Mouse (Mus musculus): ENCODE data around the gene Mrps35.
A peak's percentile ranks its signal among the peaks of the same experiment; 100 is the strongest.

The Mrps35 gene

GRCm38 (mm10) chr6:147042291-147043290, at the start of gene Mrps35:
Gene Mrps35 (plus strand): TSS chr6:147042764.
- DNase-seq (ENCODE audit: low spot score): peak; percentile 80

DNA sequence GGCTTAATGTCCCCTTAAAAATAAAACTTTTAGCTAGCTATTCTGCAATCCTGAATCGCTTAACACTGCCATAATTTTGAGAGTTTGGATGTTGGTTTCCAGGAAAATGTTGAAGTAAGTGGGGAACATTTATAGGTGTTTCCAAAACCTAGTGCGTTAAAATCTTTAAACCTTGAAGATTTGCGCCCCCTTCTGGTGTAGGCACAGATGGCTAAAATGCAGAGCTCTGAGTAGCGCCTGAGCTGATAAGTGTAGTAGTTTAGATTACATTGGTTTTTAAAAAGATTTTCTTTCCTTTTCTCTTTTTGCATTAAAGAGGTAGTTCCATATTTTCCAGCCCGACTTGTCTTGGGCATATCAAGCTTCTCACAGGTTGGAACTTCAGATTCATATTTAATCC, 48.3 kb upstream of the Mrps35 start:
- no peak for DNase-seq (ENCODE audit: low spot score)

GRCm38 (mm10) chr6:146995391-146995790, 47.2 kb upstream of the Mrps35 start:
- no peak for DNase-seq (ENCODE audit: low spot score)

DNA sequence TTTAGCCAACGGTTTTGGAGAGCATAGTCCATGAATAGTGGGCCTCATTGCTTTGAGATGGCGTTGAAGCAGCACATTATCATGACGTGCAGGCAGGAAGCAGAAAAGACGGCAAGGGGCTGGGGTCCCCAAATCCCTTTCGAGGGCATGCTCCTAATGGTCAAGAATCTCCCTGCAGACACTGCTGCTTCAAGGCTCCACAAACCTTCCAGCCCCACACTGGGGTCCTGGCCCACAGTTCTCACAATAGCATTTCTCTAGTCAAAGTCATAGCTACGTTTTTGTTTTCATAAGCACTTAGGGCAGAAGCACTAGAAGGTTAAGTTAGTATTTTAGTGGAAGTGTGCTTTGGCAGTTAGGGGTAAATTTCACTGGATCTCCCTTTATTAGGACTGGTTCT, 46.7 kb upstream of the Mrps35 start:
- DNase-seq (ENCODE audit: low spot score): no peak

GRCm38 (mm10) chr6:146997006-146997405, 45.6 kb upstream of the Mrps35 start:
- DNase-seq (ENCODE audit: low spot score): no peak

DNA sequence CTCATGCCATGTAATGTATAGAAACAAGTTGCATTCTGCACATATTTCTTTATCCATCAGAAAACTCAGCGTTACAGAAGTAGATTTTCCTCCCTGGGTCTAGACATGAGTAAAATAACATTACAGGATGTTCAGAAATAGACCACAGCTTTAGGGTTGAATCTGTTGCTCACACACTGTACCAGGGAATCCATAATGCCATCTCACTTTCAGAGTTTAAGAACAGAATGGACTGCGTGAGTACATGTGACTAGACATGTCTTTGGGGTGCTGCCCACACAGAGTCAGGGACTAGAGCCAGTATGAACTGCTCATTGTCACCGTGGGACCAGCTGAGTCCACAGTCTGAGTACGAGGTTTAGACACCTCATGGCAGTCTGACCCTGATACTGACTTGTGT, 43.9 kb upstream of the Mrps35 start:
- no peak for DNase-seq (ENCODE audit: low spot score)

DNA sequence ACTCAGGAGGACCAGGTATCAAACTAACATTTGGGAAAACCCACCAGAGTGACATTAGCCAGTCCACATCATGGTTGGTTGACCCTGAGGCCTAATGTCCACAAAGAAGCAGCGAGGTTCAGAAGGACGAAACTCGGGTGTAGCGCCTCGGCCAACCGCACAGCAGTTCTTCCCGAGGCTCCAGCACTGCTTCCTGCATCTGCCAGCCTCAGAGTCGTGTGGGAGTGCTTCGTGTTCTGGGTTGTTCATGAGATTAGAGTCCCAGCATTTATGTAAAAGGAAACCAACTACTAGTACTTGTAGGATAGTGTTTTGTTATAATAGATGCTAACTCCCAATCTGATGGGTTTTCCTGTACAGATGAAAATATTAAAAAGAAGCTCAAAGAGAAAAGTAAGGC, 43.3 kb upstream of the Mrps35 start:
- DNase-seq (ENCODE audit: low spot score): no peak

DNA sequence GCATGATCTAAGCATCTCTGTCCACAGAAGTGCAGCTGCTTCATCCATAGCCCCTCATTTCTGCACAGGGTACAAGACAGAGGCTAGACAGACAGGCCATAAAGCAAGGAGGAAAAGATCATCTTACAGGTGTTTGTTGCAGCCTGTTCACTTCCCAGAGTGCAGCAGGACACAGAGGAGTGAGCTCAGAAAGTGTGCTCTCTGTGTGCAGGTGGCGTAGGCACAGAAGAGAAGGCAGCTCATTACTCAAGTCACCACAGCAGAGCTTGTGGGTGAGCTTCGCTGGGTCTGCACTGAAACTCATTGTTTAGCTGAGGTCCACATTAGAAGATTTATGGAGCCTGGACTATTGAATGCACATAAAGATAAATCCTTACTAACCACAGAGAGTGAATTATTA, 42.8 kb upstream of the Mrps35 start:
- no peak for DNase-seq (ENCODE audit: low spot score)

GRCm38 (mm10) chr6:147008148-147008547, 34.4 kb upstream of the Mrps35 start:
- peak; percentile 25 for DNase-seq (ENCODE audit: low spot score)

DNA sequence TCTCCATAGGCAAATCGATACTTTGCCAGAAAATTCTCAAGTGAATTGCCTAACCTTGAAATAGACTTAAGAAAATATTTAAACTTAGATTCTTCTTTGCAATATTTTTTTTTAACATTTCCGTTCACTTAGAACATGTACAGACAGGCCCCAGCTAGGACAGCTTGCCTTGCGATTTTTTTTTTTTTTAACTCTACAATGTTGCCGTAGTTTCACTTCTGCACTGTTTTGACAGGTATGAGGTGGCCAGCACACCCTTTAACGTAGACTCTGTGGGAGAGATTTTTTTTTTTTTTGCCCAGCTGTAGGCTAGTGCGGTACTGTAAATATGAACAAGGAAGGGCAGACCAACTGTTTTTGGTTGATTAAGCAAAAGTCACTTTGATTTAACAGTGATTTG, 32.2 kb upstream of the Mrps35 start:
- DNase-seq (ENCODE audit: low spot score): no peak

- DNase-seq (ENCODE audit: low spot score): no peak
These were observed 31.6 kb upstream of the Mrps35 start for GRCm38 (mm10) chr6:147010811-147011520.

- DNase-seq (ENCODE audit: low spot score): no peak
These were observed 31.0 kb upstream of the Mrps35 start for GRCm38 (mm10) chr6:147011555-147011954.

- DNase-seq (ENCODE audit: low spot score): no peak
These were observed 30.6 kb upstream of the Mrps35 start for GRCm38 (mm10) chr6:147011977-147012376.

DNA sequence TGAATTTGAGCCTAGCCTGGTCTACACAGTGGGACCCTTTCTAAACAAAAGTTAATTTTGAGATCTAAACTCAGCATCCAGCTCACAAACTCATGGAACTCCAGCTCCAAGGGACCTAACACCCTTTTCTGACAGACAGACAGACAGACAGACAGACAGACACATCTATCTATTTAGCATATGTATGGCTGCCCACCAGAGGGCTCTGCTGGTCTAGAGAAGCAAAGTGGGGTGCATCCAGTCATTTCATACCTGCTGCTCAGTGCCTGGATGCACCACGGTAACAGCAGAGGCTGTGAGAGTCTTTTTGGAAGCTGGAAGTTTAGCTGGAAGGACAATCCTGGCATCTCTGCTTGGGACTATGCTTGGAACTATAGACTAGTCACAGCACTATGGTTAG, 29.0 kb upstream of the Mrps35 start:
- no peak for DNase-seq (ENCODE audit: low spot score)

- no peak for DNase-seq (ENCODE audit: low spot score)
These were observed 24.7 kb upstream of the Mrps35 start for GRCm38 (mm10) chr6:147017906-147018305.

DNA sequence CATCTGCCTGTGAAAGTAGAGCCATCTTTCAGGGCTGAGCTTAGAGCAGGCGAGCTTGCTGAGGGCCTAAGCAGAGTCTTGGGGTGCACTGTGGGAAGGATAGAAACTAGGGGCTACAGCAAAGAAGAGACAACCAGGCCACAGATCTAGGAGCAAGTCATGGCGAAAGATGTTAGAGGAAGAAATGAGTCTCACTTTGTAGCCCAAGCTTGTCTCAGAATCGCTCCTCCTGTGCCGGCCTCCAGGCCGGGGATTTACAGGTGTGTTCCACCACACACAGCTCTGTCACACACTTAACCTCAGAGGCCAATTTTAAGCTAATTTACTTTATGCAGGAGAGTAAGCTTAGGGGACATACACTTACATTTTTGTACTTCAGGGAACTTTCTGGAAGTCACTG, 24.2 kb upstream of the Mrps35 start:
- no peak for DNase-seq (ENCODE audit: low spot score)

DNA sequence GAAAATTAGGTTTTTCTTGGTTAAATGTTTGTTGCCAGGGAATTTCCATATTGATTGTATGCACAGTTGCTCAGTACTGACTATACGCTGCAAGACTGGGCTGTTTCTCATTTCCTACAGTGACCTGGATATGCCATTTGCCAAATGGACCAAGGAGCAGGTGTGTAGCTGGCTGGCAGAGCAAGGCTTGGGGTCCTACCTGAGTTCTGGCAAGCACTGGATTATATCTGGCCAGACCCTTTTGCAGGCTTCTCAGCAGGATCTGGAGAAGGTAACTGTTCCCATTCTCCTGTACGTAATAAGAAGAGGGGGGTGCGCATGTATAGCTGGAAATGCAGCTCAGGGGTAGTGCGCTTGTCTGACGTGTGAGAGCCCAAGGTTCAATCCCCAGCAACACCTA, 21.4 kb upstream of the Mrps35 start:
- no peak for DNase-seq (ENCODE audit: low spot score)

- no peak for DNase-seq (ENCODE audit: low spot score)
These were observed 20.0 kb upstream of the Mrps35 start for GRCm38 (mm10) chr6:147022375-147023132.

DNA sequence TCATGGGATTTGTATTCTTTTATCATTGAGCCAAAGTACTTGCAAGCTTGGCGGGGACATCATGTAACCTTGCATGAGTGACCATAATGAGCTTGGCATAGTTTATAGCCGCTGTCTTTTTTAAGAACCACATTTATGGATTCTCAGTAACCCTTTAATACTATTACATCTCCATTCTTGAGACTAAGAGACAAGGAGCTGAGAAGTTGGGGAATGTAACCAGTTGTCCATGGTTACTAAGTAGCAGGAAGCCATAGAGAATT, 19.5 kb upstream of the Mrps35 start:
- DNase-seq (ENCODE audit: low spot score): no peak

DNA sequence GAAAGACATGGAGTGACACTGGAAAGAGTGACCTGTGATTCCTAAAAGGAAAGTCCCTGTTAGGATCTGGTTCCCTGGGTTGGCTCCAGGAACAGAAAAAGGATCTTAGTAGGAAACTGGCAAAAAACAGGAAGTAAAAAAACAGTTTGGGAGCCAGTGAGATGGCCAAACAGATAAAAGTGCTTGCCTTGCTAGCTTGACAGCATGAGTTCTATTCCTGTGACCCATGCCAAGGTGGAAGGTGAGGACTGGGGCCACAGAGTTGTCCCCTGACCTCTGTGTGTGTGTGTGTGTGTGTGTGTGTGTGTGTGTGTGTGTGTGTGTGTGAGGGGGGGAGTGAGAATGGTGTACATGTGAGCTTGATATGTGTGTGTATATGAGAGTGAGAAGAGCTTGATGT, 19.0 kb upstream of the Mrps35 start:
- DNase-seq (ENCODE audit: low spot score): no peak

DNA sequence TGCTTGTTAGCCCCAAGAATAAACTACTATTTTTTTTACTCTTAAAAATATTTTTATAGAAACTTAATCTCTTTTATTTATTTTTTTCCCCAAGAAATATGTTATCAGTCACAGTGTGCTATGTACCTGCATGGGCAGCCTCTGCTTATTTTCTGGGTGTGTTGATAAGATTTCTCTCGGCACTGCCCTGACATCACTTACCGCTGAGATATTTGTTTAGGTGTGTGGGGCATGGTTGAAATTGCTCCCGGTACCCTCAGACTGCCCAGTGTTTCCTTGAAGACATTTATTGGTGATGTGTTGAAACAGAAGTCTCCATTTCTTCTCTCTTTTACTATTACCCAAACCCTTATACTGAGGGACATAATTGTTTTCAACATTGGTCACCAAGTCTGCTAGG, 17.8 kb upstream of the Mrps35 start:
- DNase-seq (ENCODE audit: low spot score): no peak

DNA sequence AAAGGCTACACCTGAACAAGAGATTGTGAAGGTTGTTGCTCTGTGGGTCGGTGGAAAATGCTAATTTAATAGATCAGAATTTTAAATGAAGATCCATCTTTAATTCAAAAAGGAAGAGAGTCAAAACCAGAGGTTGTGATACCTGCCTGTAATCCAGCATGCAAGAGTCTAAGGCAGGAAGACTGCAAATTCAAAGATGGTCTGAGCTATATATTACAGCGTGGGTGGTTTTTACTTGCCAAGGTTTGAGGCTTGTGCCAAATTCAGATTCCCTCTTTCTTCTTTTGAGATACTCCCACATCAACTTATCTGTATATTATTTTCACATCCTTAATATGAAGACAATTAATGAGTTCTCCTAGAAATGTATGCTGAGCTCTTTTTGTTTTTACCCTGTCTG, 14.2 kb upstream of the Mrps35 start:
- no peak for DNase-seq (ENCODE audit: low spot score)

DNA sequence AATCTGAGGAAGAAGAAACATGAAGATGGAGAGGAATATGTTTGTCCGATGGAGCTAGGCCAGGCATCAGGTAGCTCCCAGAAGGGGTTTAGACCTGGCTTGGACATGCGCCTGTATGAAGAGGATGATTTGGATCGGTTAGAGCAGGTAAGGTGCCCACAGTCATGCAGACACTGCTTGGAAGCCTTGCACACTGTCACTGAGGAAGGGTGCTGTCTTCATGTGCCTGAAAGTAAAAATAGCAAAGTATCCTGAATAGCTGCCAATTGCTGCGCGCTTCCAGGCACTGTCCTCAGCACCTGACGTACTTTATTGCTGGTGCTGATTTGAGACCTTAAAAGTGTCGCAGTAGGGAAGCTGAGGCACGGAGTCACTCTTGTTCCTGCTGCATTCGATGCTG, 13.0 kb upstream of the Mrps35 start:
- no peak for DNase-seq (ENCODE audit: low spot score)
